ENCODE assay signal across 10 mouse cellular contexts in genomic region chr2:55437977-55438376, GRCm38 (mm10). TPM values are rescaled to one million over a fixed set of nuclear protein-coding genes. Genes with fewer than 3 reads are reported as not detected.
DNase-seq lines count a peak whose midpoint lies in the region; ATAC-seq and TF ChIP-seq lines count a peak whose summit lies in the region.
"Had no signal": no experiment of that assay in that cellular context is flagged by ENCODE, and none has a peak within 500 bp of the region (broad histone marks: within the 10 kb centered on the region; RNA-seq: fewer than 3 reads in every experiment).

No protein-coding gene starts in this region.

- peak overlapping the region; percentile 2; the same call in 1 of the 2 replicates for H3K27ac ChIP-seq in heart, adult 2 months
- H3K27ac ChIP-seq in forebrain, postnatal 0 days (ENCODE audit: low read depth, low read length) = no peak overlapping the region
- H3K27ac ChIP-seq in midbrain, embryonic 13.5 days = no peak overlapping the region

- WGBS in heart, adult 2 months = 14% methylated on average over 1 of the region's 1 CpGs
- WGBS in forebrain, postnatal 0 days = 6% methylated on average over 1 of the region's 1 CpGs
- WGBS in midbrain, embryonic 13.5 days = 0% methylated on average over 1 of the region's 1 CpGs

- ATAC-seq in forebrain, postnatal 0 days = no peak
- ATAC-seq in midbrain, embryonic 13.5 days = no peak

- H3K27me3 ChIP-seq in heart, adult 2 months (ENCODE audit: control insufficient read depth, insufficient read depth, low read length) = no peaks in the 10 kb centered on the region
- H3K27me3 ChIP-seq in forebrain, postnatal 0 days (ENCODE audit: insufficient read depth, low read length) = no peaks in the 10 kb centered on the region
- H3K27me3 ChIP-seq in midbrain, embryonic 13.5 days = peaks cover 19% of the 10 kb centered on the region

- no peak for TF ChIP-seq EP300 in heart, adult 2 months (IDR thresholded peaks at IDR 0.05; ENCODE audit: insufficient read depth, low read depth, low read length)

- peaks cover 2% of the 10 kb centered on the region for H3K36me3 ChIP-seq in heart, adult 2 months (ENCODE audit: control insufficient read depth, insufficient read depth, low read length)
- no peaks in the 10 kb centered on the region for H3K36me3 ChIP-seq in forebrain, postnatal 0 days (ENCODE audit: insufficient read depth)
- H3K36me3 ChIP-seq in midbrain, embryonic 13.5 days = no peaks in the 10 kb centered on the region

- H3K4me3 ChIP-seq in heart, adult 2 months = peak overlapping the region; percentile 36; the same call in 1 of the 2 replicates
- peak overlapping the region; percentile 69 for H3K4me3 ChIP-seq in forebrain, postnatal 0 days (ENCODE audit: low read depth, low read length)
- peak overlapping the region; percentile 67 for H3K4me3 ChIP-seq in midbrain, embryonic 13.5 days (replicated peaks)

- peak overlapping the region; percentile 87 for H3K4me2 ChIP-seq in forebrain, postnatal 0 days (ENCODE audit: low read depth)
- H3K4me2 ChIP-seq in midbrain, embryonic 13.5 days (replicated peaks) = peak overlapping the region; percentile 91

- no peaks in the 10 kb centered on the region for H3K9me3 ChIP-seq in forebrain, postnatal 0 days (ENCODE audit: low read length)
- H3K9me3 ChIP-seq in midbrain, embryonic 13.5 days = no peaks in the 10 kb centered on the region

- DNase-seq in heart, adult 2 months = no peak
- DNase-seq in heart, adult 11 months = no peak
- DNase-seq in R1 (ENCODE audit: low read depth, low spot score) = peak; percentile 8
- DNase-seq in forebrain, postnatal 0 days = peak; percentile 32
- no peak for DNase-seq in c-Kit-positive CD71-positive TER-119-positive erythroid progenitor cells, embryonic 14.5 days (ENCODE audit: low spot score)
- DNase-seq in thymus, postnatal 25 days = no peak
- no peak for DNase-seq in thymus, postnatal 14 days

- no peak for TF ChIP-seq POLR2A in heart, adult 2 months (IDR thresholded peaks at IDR 0.05; ENCODE audit: insufficient read depth, low read depth, low read length)

- no peaks in the 10 kb centered on the region for H3K79me2 ChIP-seq in heart, adult 2 months (replicated peaks; ENCODE audit: control insufficient read depth, insufficient read depth, low read length)

- no peaks in the 10 kb centered on the region; the same call in 1 of the 2 replicates for H3K4me1 ChIP-seq in heart, adult 2 months (ENCODE audit: control insufficient read depth, insufficient read depth, low read length)
- H3K4me1 ChIP-seq in forebrain, postnatal 0 days (ENCODE audit: insufficient read depth) = 0 out of 2 replicates have a peak, but pooled peaks cover 12% of the 10 kb centered on the region
- peaks cover 24% of the 10 kb centered on the region for H3K4me1 ChIP-seq in midbrain, embryonic 13.5 days (replicated peaks)

- H3K9ac ChIP-seq in heart, adult 2 months (ENCODE audit: low read depth, low read length) = peak overlapping the region; percentile 25; the same call in 1 of the 2 replicates
- H3K9ac ChIP-seq in forebrain, postnatal 0 days = peak overlapping the region; percentile 74; the same call in 1 of the 2 replicates
- no peak overlapping the region for H3K9ac ChIP-seq in midbrain, embryonic 13.5 days (replicated peaks)

- TF ChIP-seq CTCF in heart, adult 2 months (IDR thresholded peaks at IDR 0.05) = no peak
- no peak for TF ChIP-seq CTCF in forebrain, postnatal 0 days (IDR thresholded peaks at IDR 0.05; ENCODE audit: low read depth)

- intact Hi-C loops in heart, adult 2 months (cut with DNase I) = loop anchor here (5.0 kb wide), 1 partner anchor 44 kb away; no protein-coding TSS in a partner anchor

RNA-seq across cellular contexts. Expression of gene Kcnj3, which starts 2.2 kb away (rescaled TPM):
- total RNA-seq in heart, adult 2 months (2021) = 10 to 100 TPM; 61.8 to 63.8 TPM
- polyA plus RNA-seq in heart, adult 2 months (2012; rRNA removed) = 59.6 and 92.4 TPM in 2 replicates
- total RNA-seq in forebrain, postnatal 0 days (2014; rRNA removed) = 20.5 and 22.1 TPM in 2 replicates
- polyA plus RNA-seq in forebrain, postnatal 0 days (2015; fragmentation: Nextera tagmentation; extraction: Ambion mirVana) = 3.8 and 5.9 TPM in 2 replicates
- polyA plus RNA-seq in midbrain, embryonic 13.5 days (2015; fragmentation: Nextera tagmentation; extraction: Ambion mirVana) = 2.4 and 2.7 TPM in 2 replicates
- polyA plus RNA-seq: C2C12; liver, embryonic 16.5 days had no signal

Comparison
In these comparisons a context has a peak if more than half of its experiments do, and no peak if none do; other contexts are left out.
1. DNase-seq: peak in R1 (single experiment) and forebrain, postnatal 0 days (single experiment); none in heart, adult 2 months (0 of 2), heart, adult 11 months (single experiment), c-Kit-positive CD71-positive TER-119-positive erythroid progenitor cells, embryonic 14.5 days (single experiment), thymus, postnatal 25 days (single experiment) and thymus, postnatal 14 days (single experiment).
2. Peak in every context shown above with its lines, with median percentiles within 50 percentile points of each other: H3K4me3 ChIP-seq.